Mouse (Mus musculus) CH12.LX (cell line): Measurements from ENCODE around the gene Tmem199. TPM values are rescaled to one million over a fixed set of nuclear protein-coding genes. Genes with fewer than 3 reads are reported as not detected.

Experiments used
- DNase-seq: peaks from one replicate; pipeline ENCODE4 v3.0.0-alpha.2; 2013; ENCODE audit errors: extremely low read depth
- H3K27ac ChIP-seq: 2 replicates; pipeline ENCODE4 v1.5.1; 2012; ENCODE audit warnings: low read depth, mild to moderate bottlenecking, control low read depth, moderate library complexity; ENCODE audit not compliant: insufficient read depth
- H3K27me3 ChIP-seq: replicated peaks from 2 replicates; pipeline ENCODE3; 2012; ENCODE audit warnings: inconsistent platforms
- H3K36me3 ChIP-seq, 2 experiments: replicated peaks in 1 of 2; 2 replicates each; pipeline versions ENCODE3 to v1.6.1; 2012; ENCODE audit warnings: inconsistent platforms in 1 of 2, low read length in 1 of 2, mild to moderate bottlenecking in 1 of 2, mixed read lengths in 1 of 2, moderate library complexity in 1 of 2; ENCODE audit not compliant: control insufficient read depth in 1 of 2, insufficient read depth in 1 of 2
- H3K4me1 ChIP-seq, 2 experiments: 2 replicates each; pipeline ENCODE4 v1.6.1; 2012; ENCODE audit warnings: inconsistent platforms in 1 of 2, moderate library complexity in 1 of 2; ENCODE audit not compliant: insufficient read depth in 2 of 2, control insufficient read depth in 1 of 2
- H3K4me2 ChIP-seq: 2 replicates; pipeline ENCODE4 v1.6.1; 2012; ENCODE audit warnings: low read depth, mild to moderate bottlenecking, control low read depth; ENCODE audit not compliant: poor library complexity, insufficient read depth, severe bottlenecking
- H3K4me3 ChIP-seq, 3 experiments: fragments of 150-350 bp in 1 of 3; sonication (generic) in 1 of 3; replicated peaks in 1 of 3; 2 replicates each; pipeline versions ENCODE3 to v1.5.1; 2011 to 2012; ENCODE audit warnings: low read depth in 2 of 3, low read length in 2 of 3, mild to moderate bottlenecking in 2 of 3, moderate library complexity in 2 of 3, control low read depth in 1 of 3, improper control_type of control experiment in 1 of 3, inconsistent platforms in 1 of 3, mixed read lengths in 1 of 3; ENCODE audit not compliant: poor library complexity in 1 of 3
- H3K79me2 ChIP-seq: replicated peaks from 2 replicates; pipeline ENCODE4 v1.6.1; 2012; ENCODE audit warnings: mild to moderate bottlenecking, moderate library complexity; ENCODE audit not compliant: control insufficient read depth, poor library complexity, insufficient read depth, severe bottlenecking; ENCODE audit errors: extremely low read depth
- H3K9ac ChIP-seq: 2 replicates; pipeline ENCODE4 v1.6.1; 2012; ENCODE audit warnings: low read depth, mild to moderate bottlenecking, control low read depth, moderate library complexity; ENCODE audit not compliant: insufficient read depth
- H3K9me3 ChIP-seq: replicated peaks from 2 replicates; pipeline ENCODE3; 2012; ENCODE audit warnings: low read length, inconsistent platforms, mixed read lengths
- BHLHE40 ChIP-seq: IDR thresholded peaks from 2 replicates; pipeline ENCODE4 v1.6.1; 2011; ENCODE audit warnings: mild to moderate bottlenecking, low read depth, low read length, improper control_type of control experiment
- CHD1 ChIP-seq: IDR thresholded peaks from 2 replicates; pipeline ENCODE4 v1.6.1; 2012; ENCODE audit warnings: low read depth, low read length, improper control_type of control experiment, inconsistent platforms
- CHD2 ChIP-seq: IDR thresholded peaks from 2 replicates; pipeline ENCODE4 v1.6.1; 2011; ENCODE audit warnings: low read length, improper control_type of control experiment
- E2F4 ChIP-seq: IDR thresholded peaks from 2 replicates; pipeline ENCODE4 v1.6.1; 2011; ENCODE audit warnings: low read depth, low read length, improper control_type of control experiment; ENCODE audit not compliant: insufficient replicate concordance
- ELF1 ChIP-seq: IDR thresholded peaks from 2 replicates; pipeline ENCODE4 v1.6.1; 2014; ENCODE audit warnings: low read depth, mild to moderate bottlenecking, inconsistent platforms, low read length, improper control_type of control experiment
- EP300 ChIP-seq: IDR thresholded peaks from 2 replicates; pipeline ENCODE4 v1.6.1; 2011; ENCODE audit warnings: low read length, improper control_type of control experiment
- ETS1 ChIP-seq: conservative IDR thresholded peaks from 2 replicates; pipeline ENCODE4 v1.6.1; 2012; ENCODE audit warnings: low read depth, mild to moderate bottlenecking, inconsistent platforms, low read length, improper control_type of control experiment, moderate library complexity
- GABPA ChIP-seq: IDR thresholded peaks from 2 replicates; pipeline ENCODE4 v1.6.1; 2012; ENCODE audit warnings: low read depth, low read length, improper control_type of control experiment, inconsistent platforms; ENCODE audit not compliant: insufficient replicate concordance
- HCFC1 ChIP-seq: IDR thresholded peaks from 2 replicates; pipeline ENCODE4 v1.6.1; 2012; ENCODE audit warnings: low read depth, mild to moderate bottlenecking, inconsistent platforms, low read length, improper control_type of control experiment
- IRF4 ChIP-seq: IDR thresholded peaks from 2 replicates; pipeline ENCODE4 v1.6.1; 2014; ENCODE audit warnings: low read depth, mild to moderate bottlenecking, inconsistent platforms, low read length, improper control_type of control experiment
- JUN ChIP-seq: IDR thresholded peaks from 2 replicates; pipeline ENCODE4 v1.6.1; 2011; ENCODE audit warnings: low read depth, mild to moderate bottlenecking, low read length, improper control_type of control experiment, moderate library complexity; ENCODE audit not compliant: insufficient read depth
- JUND ChIP-seq: conservative IDR thresholded peaks from 2 replicates; pipeline ENCODE4 v1.6.1; 2011; ENCODE audit warnings: low read depth, low read length, improper control_type of control experiment
- KAT2A ChIP-seq: IDR thresholded peaks from 2 replicates; pipeline ENCODE4 v1.6.1; 2012; ENCODE audit warnings: low read length, improper control_type of control experiment, inconsistent platforms; ENCODE audit not compliant: insufficient replicate concordance
- MAFK ChIP-seq: IDR thresholded peaks from 2 replicates; pipeline ENCODE4 v1.6.1; 2011; ENCODE audit warnings: low read length, improper control_type of control experiment; ENCODE audit not compliant: insufficient replicate concordance
- MAX ChIP-seq: IDR thresholded peaks from 2 replicates; pipeline ENCODE4 v1.6.1; 2011; ENCODE audit warnings: low read length, improper control_type of control experiment
- MEF2A ChIP-seq: IDR thresholded peaks from 2 replicates; pipeline ENCODE4 v1.6.1; 2014; ENCODE audit warnings: low read depth, mild to moderate bottlenecking, inconsistent platforms, low read length, improper control_type of control experiment, borderline replicate concordance
- MXI1 ChIP-seq: IDR thresholded peaks from 2 replicates; pipeline ENCODE4 v1.6.1; 2011; ENCODE audit warnings: mild to moderate bottlenecking, low read depth, low read length, improper control_type of control experiment
- MYC ChIP-seq: IDR thresholded peaks from 2 replicates; pipeline ENCODE4 v1.6.1; 2011; ENCODE audit warnings: low read depth, mild to moderate bottlenecking, improper control_type of control experiment, low read length
- NRF1 ChIP-seq: IDR thresholded peaks from 2 replicates; pipeline ENCODE4 v1.6.1; 2014; ENCODE audit warnings: low read depth, mild to moderate bottlenecking, inconsistent platforms, low read length, improper control_type of control experiment, moderate library complexity
- PAX5 ChIP-seq: IDR thresholded peaks from 2 replicates; pipeline ENCODE4 v1.6.1; 2012; ENCODE audit warnings: low read length, inconsistent platforms, mixed read lengths
- POLR2A ChIP-seq: IDR thresholded peaks from 2 replicates; pipeline ENCODE4 v1.6.1; 2011; ENCODE audit warnings: low read depth, mild to moderate bottlenecking, improper control_type of control experiment, low read length
- POLR2AphosphoS2 ChIP-seq: IDR thresholded peaks from 2 replicates; pipeline ENCODE4 v1.6.1; 2011; ENCODE audit warnings: low read depth, low read length, improper control_type of control experiment
- RAD21 ChIP-seq: IDR thresholded peaks from 2 replicates; pipeline ENCODE4 v1.6.1; 2011; ENCODE audit warnings: low read depth, mild to moderate bottlenecking, low read length, improper control_type of control experiment, moderate library complexity
- RCOR1 ChIP-seq: conservative IDR thresholded peaks from 2 replicates; pipeline ENCODE4 v1.6.1; 2012; ENCODE audit warnings: low read depth, mild to moderate bottlenecking, inconsistent platforms, low read length, improper control_type of control experiment
- SMC3 ChIP-seq: IDR thresholded peaks from 2 replicates; pipeline ENCODE4 v1.6.1; 2011; ENCODE audit warnings: low read depth, low read length, improper control_type of control experiment
- TBP ChIP-seq: conservative IDR thresholded peaks from 2 replicates; pipeline ENCODE4 v1.6.1; 2011; ENCODE audit warnings: low read depth, low read length, improper control_type of control experiment
- TCF12 ChIP-seq: IDR thresholded peaks from 2 replicates; pipeline ENCODE4 v1.6.1; 2014; ENCODE audit warnings: low read depth, mild to moderate bottlenecking, inconsistent platforms, low read length, improper control_type of control experiment
- UBTF ChIP-seq: IDR thresholded peaks from 2 replicates; pipeline ENCODE4 v1.6.1; 2012; ENCODE audit warnings: low read depth, mild to moderate bottlenecking, inconsistent platforms, low read length, improper control_type of control experiment, moderate library complexity
- USF2 ChIP-seq: conservative IDR thresholded peaks from 2 replicates; pipeline ENCODE4 v1.6.1; 2011; ENCODE audit warnings: low read depth, low read length, improper control_type of control experiment
- ZKSCAN1 ChIP-seq: IDR thresholded peaks from 2 replicates; pipeline ENCODE4 v1.6.1; 2012; ENCODE audit warnings: low read depth, inconsistent platforms, low read length, improper control_type of control experiment, borderline replicate concordance
- ZMIZ1 ChIP-seq: IDR thresholded peaks from 2 replicates; pipeline ENCODE4 v1.6.1; 2012; ENCODE audit warnings: low read depth, mild to moderate bottlenecking, inconsistent platforms, low read length, improper control_type of control experiment
- ZNF384 ChIP-seq: IDR thresholded peaks from 2 replicates; pipeline ENCODE4 v1.6.1; 2012; ENCODE audit warnings: low read depth, low read length, improper control_type of control experiment, inconsistent platforms
- dilution Hi-C: fragments of 300-500 bp; cut with MboI; formaldehyde crosslinking; loops from 2 replicates; pipeline ENCODE4 v1.14.3; 2020; ENCODE audit warnings: low sequenced_read_pairs; ENCODE audit not compliant: extremely low pct_unique_long_range_greater_than_20kb, extremely low pct_ligation_motif_present
- in situ Hi-C: fragments of 300-500 bp; cut with MboI; formaldehyde crosslinking; loops from 3 replicates; pipeline ENCODE4 v1.14.3; 2019; ENCODE audit warnings: low sequenced_read_pairs, low pct_ligation_motif_present, low pct_unique_long_range_greater_than_20kb, mixed read lengths
- polyA plus RNA-seq: library from polyadenylated mRNA; unstranded; fragments of >175 nt; gene quantifications from 2 replicates; pipeline ENCODE4 v1.2.1, GENCODE M21; 2012; ENCODE audit warnings: low read depth; ENCODE audit not compliant: insufficient read length
- total RNA-seq, 2 experiments: library from RNA; depleted of rRNA; stranded (reverse); fragments of 300-350 nt in 1 of 2; fragments of >200 nt in 1 of 2; gene quantifications; 2 replicates each; pipeline ENCODE4 v1.2.3; 2012 to 2014

The Tmem199 gene
- total and polyA plus RNA-seq, 3 experiments: 67.3 to 109 (median 80.4) TPM

- TF ChIP-seq MEF2A (peak; percentile 75), ETS1 (no peak), GABPA (peak; percentile 92; the same call in 1 of the 2 replicates), MAX (peak; percentile 61), POLR2A (peak; percentile 97), ELF1 (peak; percentile 98), POLR2AphosphoS2 (peak; percentile 85; the same call in 1 of the 2 replicates), IRF4 (peak; percentile 36; the same call in 1 of the 2 replicates), UBTF (no peak; the same call in none of the 2 replicates), RCOR1 (no peak), TCF12 (peak; percentile 89), JUND (no peak), ZKSCAN1 (no peak), MXI1 (peak; percentile 92)
- TF ChIP-seq, all 38 proteins: peak for 21
Measured at GRCm38 (mm10) chr11:78536080-78536689, 24.2 kb upstream of the Tmem199 start, which contains the start of the genes Tnfaip1 and Ift20 (continued).

GRCm38 (mm10) chr11:78535376-78536079 is 23.6 kb upstream of the Tmem199 start:
- H3K27me3 ChIP-seq: no peaks in the 10 kb centered on the region
- peaks cover 23 to 51% of the 10 kb centered on the region in 2 experiments for H3K36me3 ChIP-seq
- H3K79me2 ChIP-seq: peaks cover 75% of the 10 kb centered on the region
- peak overlapping the region; percentile 70 to 79 (median 72) for H3K4me3 ChIP-seq
- DNase-seq: peak; percentile 88
- peaks cover 14 to 42% of the 10 kb centered on the region in 2 experiments for H3K4me1 ChIP-seq
- H3K4me2 ChIP-seq: peak overlapping the region; percentile 96
- no peaks in the 10 kb centered on the region for H3K9me3 ChIP-seq
- peak overlapping the region; percentile 72 for H3K27ac ChIP-seq
- H3K9ac ChIP-seq: peak overlapping the region; percentile 64
- in situ Hi-C loops: no loop called here
- dilution Hi-C loops: no loop called here
- no peak for TF ChIP-seq ZNF384
- peak; percentile 76 for TF ChIP-seq MYC
- 0 out of 2 replicates have a peak, but pooled peaks have one; percentile 5 for TF ChIP-seq TBP
- no peak for TF ChIP-seq RCOR1
- TF ChIP-seq POLR2A: no peak
- no peak for TF ChIP-seq HCFC1
- TF ChIP-seq JUND: peak; percentile 69
- TF ChIP-seq IRF4: no peak
- peak; percentile 93 for TF ChIP-seq MXI1
- TF ChIP-seq SMC3: 0 out of 2 replicates have a peak, but pooled peaks have one; percentile 2
- TF ChIP-seq CHD1: no peak
- TF ChIP-seq ELF1: 0 out of 2 replicates have a peak, but pooled peaks have one; percentile 24
- no peak for TF ChIP-seq KAT2A
- no peak for TF ChIP-seq MAFK
- TF ChIP-seq ZKSCAN1: no peak
- no peak for TF ChIP-seq TCF12
- TF ChIP-seq GABPA: no peak
- peak; percentile 70 for TF ChIP-seq JUN
- peak; percentile 42; the same call in 1 of the 2 replicates for TF ChIP-seq EP300
- TF ChIP-seq USF2: no peak
- no peak for TF ChIP-seq MEF2A
- peak; percentile 51; the same call in 1 of the 2 replicates for TF ChIP-seq E2F4
- no peak for TF ChIP-seq PAX5
- TF ChIP-seq BHLHE40: peak; percentile 45; the same call in 1 of the 2 replicates
- no peak for TF ChIP-seq CHD2
- TF ChIP-seq POLR2AphosphoS2: no peak
- TF ChIP-seq MAX: peak; percentile 62
- no peak for TF ChIP-seq NRF1
- TF ChIP-seq ZMIZ1: no peak; the same call in 1 of the 2 replicates
- no peak for TF ChIP-seq RAD21
